Mouse (Mus musculus) hindbrain, embryonic 15.5 days (tissue): ENCODE measurements around the gene Selenoh. TPM values are rescaled to one million over a fixed set of nuclear protein-coding genes. Genes with fewer than 3 reads are reported as not detected.

Experiments
- ATAC-seq: fragments of 200-750 bp; cut with Nextera tagmentation; 2 replicates; pipeline ENCODE4 v1.8.0; 2017; ENCODE audit warnings: low read depth, moderate number of reproducible peaks, moderate TSS enrichment; ENCODE audit not compliant: low FRiP score
- H3K27ac ChIP-seq: fragments of 300-500 bp; sonication (generic); replicated peaks from 2 replicates; pipeline ENCODE4 v1.5.1; 2015; ENCODE audit warnings: mild to moderate bottlenecking, inconsistent platforms
- H3K27me3 ChIP-seq: fragments of 300-500 bp; sonication (generic); 2 replicates; pipeline ENCODE4 v1.6.1; 2015; ENCODE audit warnings: control low read depth, inconsistent platforms
- H3K36me3 ChIP-seq: fragments of 300-500 bp; sonication (generic); 2 replicates; pipeline ENCODE4 v1.6.1; 2015; ENCODE audit warnings: control low read depth, inconsistent platforms
- H3K4me1 ChIP-seq: fragments of 300-500 bp; sonication (generic); replicated peaks from 2 replicates; pipeline ENCODE4 v1.6.1; 2015; ENCODE audit warnings: control low read depth, inconsistent platforms
- H3K4me2 ChIP-seq: fragments of 300-500 bp; sonication (generic); 2 replicates; pipeline ENCODE4 v1.6.1; 2015; ENCODE audit warnings: moderate library complexity, mild to moderate bottlenecking, inconsistent platforms
- H3K4me3 ChIP-seq: fragments of 300-500 bp; sonication (generic); 2 replicates; pipeline ENCODE4 v1.5.1; 2015; ENCODE audit warnings: mild to moderate bottlenecking, inconsistent platforms
- H3K9ac ChIP-seq: fragments of 300-500 bp; sonication (generic); 2 replicates; pipeline ENCODE4 v1.6.1; 2015; ENCODE audit warnings: inconsistent platforms
- H3K9me3 ChIP-seq: fragments of 300-500 bp; sonication (generic); 2 replicates; pipeline ENCODE4 v1.6.1; 2016; ENCODE audit warnings: control low read depth, inconsistent platforms
- WGBS: fragments of 180-500 bp; shearing (Covaris S2); methylation state at CpG from one replicate; pipeline ENCODE4 v1.1.7; 2015; 5-methylcytosine and 5-hydroxymethylcytosine counted together
- polyA plus RNA-seq: library from polyadenylated mRNA; unstranded; fragments of >200 nt; fragmentation: Nextera tagmentation; extraction: Ambion mirVana; gene quantifications from 2 replicates; pipeline ENCODE4 v1.2.1, GENCODE M21; 2015

Gene Selenoh
- polyA plus RNA-seq, 1 experiment from 2014 or later, result 195 TPM

DNA sequence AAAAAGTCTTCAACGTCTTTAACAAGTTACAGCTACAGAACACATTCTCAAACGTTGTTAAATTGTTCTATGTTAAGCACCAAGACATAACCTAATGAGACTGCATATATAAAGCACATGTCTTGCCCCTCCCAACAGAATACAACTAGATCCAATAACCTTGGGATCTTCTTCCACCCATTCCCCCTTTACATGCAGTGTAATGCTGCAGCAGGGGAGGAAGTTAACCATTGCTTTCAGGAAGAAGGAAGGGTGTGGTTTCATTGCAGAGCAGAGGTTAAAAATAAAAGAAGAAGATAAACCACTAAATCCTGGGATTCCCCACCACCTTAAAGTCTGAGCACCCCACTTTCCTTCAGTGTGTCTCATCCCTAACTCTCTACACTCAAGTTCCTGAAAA lies 47.9 kb downstream of the Selenoh start:
- Histone ChIP-seq H3K9me3 (no peaks in the 10 kb centered on the region), H3K4me2 (no peak overlapping the region), H3K4me3 (no peak overlapping the region), H3K36me3 (peaks cover 46% of the 10 kb centered on the region), H3K27ac (no peak overlapping the region; the same call in 1 of the 2 replicates), H3K9ac (no peak overlapping the region), H3K27me3 (no peaks in the 10 kb centered on the region), H3K4me1 (no peaks in the 10 kb centered on the region; the same call in 1 of the 2 replicates)
- ATAC-seq, result no peak
- 79% methylated on average over 2 of the region's 2 CpGs for WGBS

GRCm38 (mm10) chr2:84619646-84620340 lies 50.8 kb downstream of the Selenoh start:
- no peak for ATAC-seq
- WGBS, result 96% methylated on average over 21 of the region's 21 CpGs
- no peak overlapping the region for H3K27ac ChIP-seq
- peaks cover 68% of the 10 kb centered on the region for H3K36me3 ChIP-seq
- no peak overlapping the region for H3K9ac ChIP-seq
- H3K4me3 ChIP-seq, result no peak overlapping the region
- H3K4me2 ChIP-seq, result no peak overlapping the region
- no peaks in the 10 kb centered on the region for H3K4me1 ChIP-seq
- no peaks in the 10 kb centered on the region for H3K27me3 ChIP-seq
- H3K9me3 ChIP-seq, result no peaks in the 10 kb centered on the region

Other genes starting within 250 kb of the Selenoh start
- gene Calcrl, start 245.4 kb downstream of the Selenoh start, polyA plus RNA-seq, result 12.1 and 15.2 TPM in 2 replicates
- gene Tfpi, start 194.0 kb downstream of the Selenoh start, polyA plus RNA-seq, result 17.2 and 19.6 TPM in 2 replicates
- 32.6 and 32.7 TPM in 2 replicates for gene Ctnnd1, start 20.0 kb downstream of the Selenoh start, polyA plus RNA-seq
- 0.10 and 0.35 TPM in 2 replicates for gene Btbd18, start 11.7 kb downstream of the Selenoh start, polyA plus RNA-seq
- gene Gm28635, start 7.3 kb upstream of the Selenoh start, polyA plus RNA-seq, result not detected in 2 replicates
- gene Med19, start 7.6 kb upstream of the Selenoh start, polyA plus RNA-seq, result 53.4 and 53.6 TPM in 2 replicates
- 293 and 294 TPM in 2 replicates for gene Tmx2, start 8.4 kb upstream of the Selenoh start, polyA plus RNA-seq
- 18.3 and 19.0 TPM in 2 replicates for gene Zdhhc5, start 44.4 kb upstream of the Selenoh start, polyA plus RNA-seq
- gene Clp1, start 56.6 kb upstream of the Selenoh start, polyA plus RNA-seq, result 20.7 and 22.4 TPM in 2 replicates
- gene Ypel4, start 63.3 kb upstream of the Selenoh start, polyA plus RNA-seq, result 18.9 and 19.8 TPM in 2 replicates
- gene Gm19426, start 72.9 kb upstream of the Selenoh start, polyA plus RNA-seq, result 5.1 and 5.9 TPM in 2 replicates
- gene Serping1, start 104.7 kb upstream of the Selenoh start, polyA plus RNA-seq, result 39.5 and 47.3 TPM in 2 replicates
- gene Ube2l6, start 128.1 kb upstream of the Selenoh start, polyA plus RNA-seq, result 23.2 and 26.7 TPM in 2 replicates
- not detected in 2 replicates for gene Smtnl1, start 151.9 kb upstream of the Selenoh start, polyA plus RNA-seq
- 73.4 and 75.2 TPM in 2 replicates for gene Timm10, start 156.2 kb upstream of the Selenoh start, polyA plus RNA-seq
- 2.3 and 2.4 TPM in 2 replicates for gene Slc43a1, start 168.1 kb upstream of the Selenoh start, polyA plus RNA-seq
- gene Rtn4rl2, start 215.9 kb upstream of the Selenoh start, polyA plus RNA-seq, result 5.0 and 6.2 TPM in 2 replicates